Mouse (Mus musculus): ENCODE results near the gene Bcl2l1. TPM values are rescaled to one million over a fixed set of nuclear protein-coding genes. Genes with fewer than 3 reads are reported as not detected.

The Bcl2l1 gene
- total RNA-seq, 1 experiment from 2014 or later: 21.7 TPM

DNA sequence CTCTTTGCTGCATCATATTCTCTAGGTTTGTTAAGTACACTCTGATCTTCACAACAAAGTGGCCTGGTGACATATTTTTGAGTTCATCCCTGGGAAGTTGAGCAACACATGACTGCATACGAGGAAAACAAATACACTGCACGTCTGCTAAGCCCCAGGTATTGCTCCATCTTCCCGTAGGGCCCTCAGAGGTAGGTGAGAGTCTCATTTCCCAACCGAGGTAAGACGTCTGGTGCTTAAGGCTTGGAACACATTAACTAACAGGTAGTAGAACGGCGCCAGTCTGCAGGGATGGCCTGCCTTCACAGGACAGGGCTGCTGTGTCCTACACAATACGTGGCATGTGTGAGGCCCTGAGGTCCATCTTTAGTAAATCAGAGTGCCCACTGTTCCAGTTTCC is 46.9 kb downstream of the Bcl2l1 start:
- ATAC-seq (replicated peaks; ENCODE audit: insufficient number of reproducible peaks, low FRiP score, low TSS enrichment, poor library complexity, severe bottlenecking): no peak

DNA sequence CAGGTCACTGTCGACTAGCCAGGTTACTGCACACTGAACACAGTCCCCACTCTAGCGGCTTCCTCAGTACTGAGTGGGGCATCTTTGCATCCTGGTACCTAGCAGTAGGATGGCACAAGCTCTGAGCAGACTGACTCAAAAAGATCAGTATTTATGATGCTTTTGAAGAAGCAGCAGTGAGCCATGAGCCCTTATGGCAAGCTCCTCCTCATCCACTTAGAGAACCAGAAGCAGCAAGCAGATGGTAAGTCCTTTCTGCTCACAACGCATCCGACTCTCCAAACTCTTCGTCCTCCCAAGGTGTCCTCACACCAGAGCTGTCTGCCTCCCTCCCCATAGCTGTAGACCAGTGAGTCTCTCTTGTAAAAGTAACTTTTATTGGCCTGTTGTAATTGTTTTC is 48.3 kb downstream of the Bcl2l1 start:
- no peak for ATAC-seq (replicated peaks; ENCODE audit: insufficient number of reproducible peaks, low FRiP score, low TSS enrichment, poor library complexity, severe bottlenecking)

- no peak for ATAC-seq (replicated peaks; ENCODE audit: insufficient number of reproducible peaks, low FRiP score, low TSS enrichment, poor library complexity, severe bottlenecking)
These were observed 48.9 kb downstream of the Bcl2l1 start for GRCm38 (mm10) chr2:152782656-152783055.

- peak; percentile 34; the same call in 1 of the 2 replicates for ATAC-seq (replicated peaks; ENCODE audit: insufficient number of reproducible peaks, low FRiP score, low TSS enrichment, poor library complexity, severe bottlenecking)
These were observed 50.4 kb downstream of the Bcl2l1 start for GRCm38 (mm10) chr2:152781031-152781711.

- ATAC-seq (replicated peaks; ENCODE audit: insufficient number of reproducible peaks, low FRiP score, low TSS enrichment, poor library complexity, severe bottlenecking): no peak
These were observed 51.1 kb downstream of the Bcl2l1 start for GRCm38 (mm10) chr2:152780466-152780865.

DNA sequence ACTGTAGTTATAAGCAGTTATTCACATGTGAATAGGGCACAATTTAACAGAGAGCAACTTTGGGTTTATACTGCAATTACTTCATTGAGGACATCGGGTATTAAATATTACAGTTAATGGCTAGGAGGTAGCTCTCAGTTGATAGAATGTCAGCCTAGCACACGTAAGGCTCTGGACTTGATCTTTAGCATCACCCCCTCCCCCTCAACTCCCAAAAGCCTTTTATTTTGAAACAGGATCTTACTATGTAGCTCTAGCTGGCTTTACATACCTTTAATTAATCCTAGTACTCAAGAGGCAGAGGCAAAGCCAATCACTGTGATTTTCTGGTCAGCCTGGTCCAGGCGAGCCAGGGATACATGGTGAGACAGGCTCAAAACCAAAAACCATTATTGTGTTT is 54.4 kb downstream of the Bcl2l1 start:
- ATAC-seq (replicated peaks; ENCODE audit: insufficient number of reproducible peaks, low FRiP score, low TSS enrichment, poor library complexity, severe bottlenecking): no peak

GRCm38 (mm10) chr2:152776435-152776834 is 55.1 kb downstream of the Bcl2l1 start:
- ATAC-seq (replicated peaks; ENCODE audit: insufficient number of reproducible peaks, low FRiP score, low TSS enrichment, poor library complexity, severe bottlenecking): no peak

DNA sequence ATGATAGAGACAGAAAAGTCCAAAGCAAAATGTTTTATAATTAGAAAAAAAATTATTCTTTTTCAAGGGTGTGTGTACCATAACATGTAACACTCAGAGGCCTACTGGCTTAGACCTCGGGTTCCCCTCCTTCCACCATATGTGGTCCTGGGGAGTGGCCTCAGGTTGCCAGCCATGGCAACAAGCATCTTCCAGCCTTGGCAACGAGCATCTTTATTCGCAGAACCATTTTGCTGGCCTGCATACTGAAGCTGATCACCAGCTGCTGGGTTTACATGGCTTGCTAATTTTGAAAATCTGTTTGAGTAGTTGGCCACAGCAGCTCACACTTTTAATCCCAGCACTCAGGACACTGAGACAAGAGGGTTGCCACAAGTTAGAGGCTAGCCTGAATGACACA is 55.5 kb downstream of the Bcl2l1 start:
- no peak for ATAC-seq (replicated peaks; ENCODE audit: insufficient number of reproducible peaks, low FRiP score, low TSS enrichment, poor library complexity, severe bottlenecking)

DNA sequence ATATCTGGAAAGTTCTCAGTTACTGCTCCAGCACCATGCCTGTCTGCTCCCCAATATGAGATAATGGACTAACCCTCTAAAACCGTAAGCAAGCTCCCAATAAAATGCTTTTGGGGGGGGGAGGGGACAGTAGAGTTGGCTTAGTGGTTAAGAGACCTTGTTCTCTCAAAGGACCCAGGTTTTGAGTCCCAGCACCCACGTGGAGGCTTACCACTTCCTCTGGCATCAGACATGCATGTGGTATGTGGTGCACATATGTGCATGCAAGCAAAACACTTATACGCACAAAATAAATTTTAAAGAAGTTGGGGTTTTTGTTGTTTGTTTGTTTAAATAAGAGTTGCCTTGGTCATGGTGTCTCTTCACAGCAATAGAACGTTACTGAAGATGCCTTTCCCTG is 56.2 kb downstream of the Bcl2l1 start:
- ATAC-seq (replicated peaks; ENCODE audit: insufficient number of reproducible peaks, low FRiP score, low TSS enrichment, poor library complexity, severe bottlenecking): no peak

- ATAC-seq (replicated peaks; ENCODE audit: insufficient number of reproducible peaks, low FRiP score, low TSS enrichment, poor library complexity, severe bottlenecking): no peak
These were observed 59.3 kb downstream of the Bcl2l1 start for GRCm38 (mm10) chr2:152772231-152772630.

GRCm38 (mm10) chr2:152771571-152771970 is 60.0 kb downstream of the Bcl2l1 start:
- no peak for ATAC-seq (replicated peaks; ENCODE audit: insufficient number of reproducible peaks, low FRiP score, low TSS enrichment, poor library complexity, severe bottlenecking)

- ATAC-seq (replicated peaks; ENCODE audit: insufficient number of reproducible peaks, low FRiP score, low TSS enrichment, poor library complexity, severe bottlenecking): no peak
These were observed 61.9 kb downstream of the Bcl2l1 start for GRCm38 (mm10) chr2:152769677-152770076.

GRCm38 (mm10) chr2:152767618-152768271 is 63.8 kb downstream of the Bcl2l1 start:
- ATAC-seq (replicated peaks; ENCODE audit: insufficient number of reproducible peaks, low FRiP score, low TSS enrichment, poor library complexity, severe bottlenecking): peak; percentile 40; the same call in 1 of the 2 replicates

GRCm38 (mm10) chr2:152766387-152767123 is 65.0 kb downstream of the Bcl2l1 start:
- peak; percentile 92 for ATAC-seq (replicated peaks; ENCODE audit: insufficient number of reproducible peaks, low FRiP score, low TSS enrichment, poor library complexity, severe bottlenecking)

- ATAC-seq (replicated peaks; ENCODE audit: insufficient number of reproducible peaks, low FRiP score, low TSS enrichment, poor library complexity, severe bottlenecking): no peak
These were observed 66.4 kb downstream of the Bcl2l1 start for GRCm38 (mm10) chr2:152765045-152765674.

DNA sequence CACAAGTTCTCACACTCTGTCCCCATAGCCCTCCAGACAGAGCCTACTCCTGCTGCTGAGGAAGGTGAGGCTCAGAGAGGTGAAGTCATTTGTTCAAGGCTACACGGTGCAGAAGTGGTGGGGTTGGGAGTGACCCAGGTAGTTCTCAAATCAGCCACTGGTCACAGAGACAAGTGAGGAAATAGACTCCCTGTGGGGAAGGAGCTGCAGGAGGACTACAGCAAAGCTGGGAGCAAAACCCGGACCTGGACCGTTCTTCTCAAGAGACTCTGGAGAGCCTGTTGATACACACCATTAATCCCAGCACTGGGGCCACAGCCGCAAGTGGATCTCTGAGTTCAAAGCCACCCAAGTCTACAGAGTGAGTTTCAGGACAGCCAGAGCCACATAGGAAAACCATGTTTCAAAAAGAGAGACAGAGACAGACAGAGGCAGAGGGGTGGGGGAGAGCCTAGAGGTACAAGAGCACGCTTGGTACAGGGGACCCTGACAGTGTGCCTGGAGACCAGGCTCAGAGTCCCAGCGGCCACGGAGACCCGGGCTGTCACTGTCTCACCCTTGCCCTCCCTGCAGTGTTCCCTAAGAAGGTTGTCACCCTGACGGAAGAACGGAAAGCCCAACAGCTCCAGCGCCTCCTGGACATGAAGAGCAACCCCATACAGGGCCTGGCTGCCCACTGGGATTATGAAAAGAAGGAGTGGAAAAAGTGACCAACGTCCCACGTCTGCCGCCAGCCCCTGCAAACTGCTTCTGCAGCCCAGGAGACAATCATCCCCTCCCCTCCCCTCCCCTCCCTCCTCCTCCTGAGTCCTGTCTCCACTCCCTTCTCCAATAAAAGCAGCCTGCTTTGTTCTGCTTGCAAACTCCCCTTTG is 67.1 kb downstream of the Bcl2l1 start:
- ATAC-seq (replicated peaks; ENCODE audit: insufficient number of reproducible peaks, low FRiP score, low TSS enrichment, poor library complexity, severe bottlenecking): no peak

- ATAC-seq (replicated peaks; ENCODE audit: insufficient number of reproducible peaks, low FRiP score, low TSS enrichment, poor library complexity, severe bottlenecking): no peak
These were observed 68.2 kb downstream of the Bcl2l1 start for GRCm38 (mm10) chr2:152763310-152763709.

GRCm38 (mm10) chr2:152758351-152758750 is 73.2 kb downstream of the Bcl2l1 start:
- ATAC-seq (replicated peaks; ENCODE audit: insufficient number of reproducible peaks, low FRiP score, low TSS enrichment, poor library complexity, severe bottlenecking): no peak
